17 mouse cellular contexts compared by ENCODE assay signal in the genomic region with DNA sequence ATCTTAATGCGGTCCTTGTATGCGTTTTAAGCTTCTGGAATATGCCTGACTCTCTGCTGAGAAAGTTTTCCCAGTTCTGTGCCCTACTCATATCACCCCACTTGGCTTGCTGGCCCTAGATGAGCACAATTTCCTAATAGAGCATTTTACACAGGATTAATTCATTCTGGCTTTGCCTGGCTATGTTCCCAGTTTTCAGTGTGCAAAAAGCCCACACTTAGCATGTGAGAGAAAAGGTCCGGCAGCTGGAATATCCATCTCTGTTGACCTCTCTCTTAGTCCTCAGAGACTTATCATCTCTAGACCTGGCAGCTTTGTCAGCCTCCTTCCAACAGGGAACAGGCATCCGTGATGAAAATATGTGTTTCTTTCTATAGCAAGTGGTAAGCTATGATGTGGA.
DNase-seq lines count a peak whose midpoint lies in the region; ATAC-seq lines count a peak whose summit lies in the region.
"Had no signal": no experiment of that assay in that cellular context is flagged by ENCODE, and none has a peak within 500 bp of the region (broad histone marks: within the 10 kb centered on the region; RNA-seq: fewer than 3 reads in every experiment).

No protein-coding gene starts in this region.

- DNase-seq in heart, postnatal 4 days, result peak; percentile 9
- DNase-seq in right cerebral cortex, postnatal 10 days (ENCODE audit: low spot score in 2 of 2), result peak; percentile 27 to 31
- no peak for DNase-seq in right cerebral cortex, adult 2 months (ENCODE audit: low spot score in 2 of 2)
- no peak for DNase-seq in kidney, adult 8-10 months
- DNase-seq in frontal cortex, postnatal 14 days (ENCODE audit: low spot score in 2 of 2), result no peak
- DNase-seq: cerebellum, adult 8-10 months; embryo, embryonic 11 days; gastrocnemius, adult 2 months; thymus, postnatal 25 days had no signal

- H3K4me1 ChIP-seq in heart, embryonic 11.5 days (ENCODE audit: control insufficient read depth, insufficient read depth, low read length), result no peaks in the 10 kb centered on the region
- peaks cover 5% of the 10 kb centered on the region; the same call in 1 of the 2 replicates for H3K4me1 ChIP-seq in lung, embryonic 15.5 days
- H3K4me1 ChIP-seq in liver, embryonic 12.5 days, result no peaks in the 10 kb centered on the region
- H3K4me1 ChIP-seq: kidney, embryonic 15.5 days; megakaryocyte, embryonic 14.5 days had no signal

- no peak overlapping the region for H3K4me3 ChIP-seq in heart, embryonic 11.5 days (ENCODE audit: low read depth, low read length)
- no peak overlapping the region for H3K4me3 ChIP-seq in lung, embryonic 15.5 days
- no peak overlapping the region for H3K4me3 ChIP-seq in liver, embryonic 12.5 days
- H3K4me3 ChIP-seq: erythroblast, embryonic 14.5 days; gastrocnemius, adult 2 months; kidney, embryonic 15.5 days; megakaryocyte, embryonic 14.5 days had no signal

- no peaks in the 10 kb centered on the region for H3K36me3 ChIP-seq in heart, embryonic 11.5 days (ENCODE audit: control insufficient read depth, insufficient read depth, low read length)
- no peaks in the 10 kb centered on the region for H3K36me3 ChIP-seq in lung, embryonic 15.5 days
- H3K36me3 ChIP-seq in liver, embryonic 12.5 days, result no peaks in the 10 kb centered on the region
- H3K36me3 ChIP-seq: kidney, embryonic 15.5 days had no signal

- 61% methylated on average over 4 of the region's 4 CpGs for WGBS in heart, embryonic 11.5 days (ENCODE audit: insufficient replicate concordance)
- 47% methylated on average over 4 of the region's 4 CpGs for WGBS in lung, embryonic 15.5 days
- WGBS in liver, embryonic 12.5 days (ENCODE audit: insufficient replicate concordance), result 73% methylated on average over 4 of the region's 4 CpGs

- no peaks in the 10 kb centered on the region for H3K27me3 ChIP-seq in heart, embryonic 11.5 days (ENCODE audit: control insufficient read depth, insufficient read depth, low read length)
- no peaks in the 10 kb centered on the region for H3K27me3 ChIP-seq in lung, embryonic 15.5 days
- no peaks in the 10 kb centered on the region for H3K27me3 ChIP-seq in liver, embryonic 12.5 days (replicated peaks)
- H3K27me3 ChIP-seq: kidney, embryonic 15.5 days; megakaryocyte, embryonic 14.5 days had no signal

- no peak overlapping the region for H3K27ac ChIP-seq in heart, embryonic 11.5 days (ENCODE audit: low read depth, low read length)
- no peak overlapping the region for H3K27ac ChIP-seq in lung, embryonic 15.5 days
- no peak overlapping the region for H3K27ac ChIP-seq in liver, embryonic 12.5 days
- H3K27ac ChIP-seq: gastrocnemius, adult 2 months; kidney, embryonic 15.5 days had no signal

- H3K9me3 ChIP-seq in heart, embryonic 11.5 days (replicated peaks; ENCODE audit: control insufficient read depth, low read length), result no peaks in the 10 kb centered on the region
- H3K9me3 ChIP-seq in lung, embryonic 15.5 days, result no peaks in the 10 kb centered on the region
- H3K9me3 ChIP-seq in liver, embryonic 12.5 days (replicated peaks), result no peaks in the 10 kb centered on the region
- H3K9me3 ChIP-seq: kidney, embryonic 15.5 days had no signal

- H3K4me2 ChIP-seq in heart, embryonic 11.5 days, result no peak overlapping the region
- H3K4me2 ChIP-seq in lung, embryonic 15.5 days, result no peak overlapping the region
- no peak overlapping the region for H3K4me2 ChIP-seq in liver, embryonic 12.5 days
- H3K4me2 ChIP-seq: kidney, embryonic 15.5 days; liver, embryonic 11.5 days had no signal

- ATAC-seq in heart, embryonic 11.5 days (replicated peaks; ENCODE audit: insufficient number of reproducible peaks, low FRiP score, low TSS enrichment), result no peak
- ATAC-seq in lung, embryonic 15.5 days (ENCODE audit: borderline replicate concordance, extremely low read depth, low FRiP score, low TSS enrichment), result peak; percentile 42; the same call in 1 of the 2 replicates
- no peak for ATAC-seq in liver, embryonic 12.5 days
- ATAC-seq: activated CD4-positive, CD25-positive, alpha-beta regulatory T cell, adult 4 months had no signal

- no peak overlapping the region for H3K9ac ChIP-seq in heart, embryonic 11.5 days (ENCODE audit: low read depth, low read length)
- H3K9ac ChIP-seq in lung, embryonic 15.5 days, result no peak overlapping the region
- H3K9ac ChIP-seq in liver, embryonic 12.5 days, result no peak overlapping the region
- H3K9ac ChIP-seq: kidney, embryonic 15.5 days had no signal

Comparison
In these comparisons a context has a peak if more than half of its experiments do, and no peak if none do; other contexts are left out.
1. DNase-seq: peak in heart, postnatal 4 days (single experiment) and right cerebral cortex, postnatal 10 days (2 of 2); none in right cerebral cortex, adult 2 months (0 of 2), kidney, adult 8-10 months (0 of 2) and frontal cortex, postnatal 14 days (0 of 2).